Mouse (Mus musculus): ENCODE measurements around the gene Cntn1.

- TF ChIP-seq HCFC1 (IDR thresholded peaks at IDR 0.05; ENCODE audit: borderline replicate concordance, insufficient read depth, low read length) (no peak), ZNF384 (IDR thresholded peaks at IDR 0.05; ENCODE audit: low read depth, low read length) (no peak)
Observed at GRCm38 (mm10) chr15:92099410-92100174, 48.6 kb downstream of the Cntn1 start.
